Mouse (Mus musculus) urinary bladder, adult 2 months (tissue): ENCODE results near the gene Maff. TPM values are rescaled to one million over a fixed set of nuclear protein-coding genes. Genes with fewer than 3 reads are reported as not detected.

ENCODE experiments used
- DNase-seq: peaks from one replicate; pipeline ENCODE4 v3.0.0; 2022; ENCODE audit warnings: low spot score
- polyA plus RNA-seq: library from polyadenylated mRNA; depleted of rRNA; stranded (reverse); fragments of >200 nt; gene quantifications from 2 replicates; pipeline ENCODE4 v1.2.3, GENCODE M21; 2012

The Maff gene
- polyA plus RNA-seq, 1 experiment = 13.0 TPM

GRCm38 (mm10) chr15:79329346-79329978 is 17.0 kb upstream of the Maff start:
- no peak for DNase-seq

DNA sequence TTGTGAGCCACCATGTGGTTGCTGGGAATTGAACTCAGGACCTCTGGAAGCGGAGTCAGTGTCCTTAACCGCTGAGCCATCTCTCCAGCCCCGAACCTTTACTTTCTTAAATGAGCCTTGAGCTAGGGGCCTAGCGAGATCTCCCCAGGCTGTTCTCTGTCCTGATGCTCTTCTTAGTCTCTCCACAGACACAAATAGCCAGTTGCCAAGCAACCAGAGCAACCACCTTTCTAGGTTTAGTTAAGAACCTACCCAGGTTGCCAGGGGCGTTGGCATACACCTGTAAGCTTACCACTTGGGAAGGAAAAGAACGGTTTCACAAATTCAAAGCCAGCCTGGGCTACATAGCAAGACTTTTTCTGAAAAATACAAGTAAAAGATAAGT is 16.4 kb upstream of the Maff start:
- no peak for DNase-seq

- no peak for DNase-seq
Observed at GRCm38 (mm10) chr15:79330521-79330920, 15.9 kb upstream of the Maff start.

- DNase-seq = no peak
Observed at GRCm38 (mm10) chr15:79333409-79333808, 13.0 kb upstream of the Maff start.

GRCm38 (mm10) chr15:79335061-79335655 is 11.3 kb upstream of the Maff start:
- DNase-seq = no peak

GRCm38 (mm10) chr15:79338978-79339377 is 7.4 kb upstream of the Maff start:
- no peak for DNase-seq

DNA sequence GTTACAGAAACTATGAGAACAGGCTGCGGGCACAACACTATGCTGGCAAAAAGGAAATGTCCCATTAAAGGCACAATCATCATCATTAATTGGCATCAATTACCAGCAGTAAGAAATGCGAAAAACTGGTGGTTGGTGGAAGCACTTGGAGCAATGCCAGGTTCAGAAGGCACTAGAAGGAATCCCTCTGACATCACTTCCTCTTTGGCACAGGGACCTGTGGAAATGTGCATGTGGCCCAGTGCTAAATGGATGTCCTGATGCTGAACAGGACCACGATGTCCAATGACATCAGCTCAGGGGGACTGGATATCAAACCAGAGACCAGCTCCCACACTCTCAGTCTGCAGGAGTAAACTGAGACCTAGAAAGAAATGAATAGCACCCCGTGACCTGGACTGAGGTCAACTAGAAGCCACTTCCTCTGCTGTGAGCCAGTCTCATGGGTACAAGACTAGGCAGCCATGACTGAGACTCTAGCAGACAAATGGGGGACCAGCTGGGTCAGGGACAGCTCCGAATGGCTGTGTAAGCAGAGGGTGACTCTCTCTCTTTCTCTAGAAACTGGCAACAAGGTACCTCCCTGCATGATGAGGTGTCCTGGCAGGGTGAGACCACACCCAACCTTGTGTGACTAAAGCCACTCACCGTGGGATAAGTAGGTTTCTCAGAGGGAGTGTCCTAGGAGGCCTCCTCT is 3.6 kb upstream of the Maff start:
- no peak for DNase-seq

DNA sequence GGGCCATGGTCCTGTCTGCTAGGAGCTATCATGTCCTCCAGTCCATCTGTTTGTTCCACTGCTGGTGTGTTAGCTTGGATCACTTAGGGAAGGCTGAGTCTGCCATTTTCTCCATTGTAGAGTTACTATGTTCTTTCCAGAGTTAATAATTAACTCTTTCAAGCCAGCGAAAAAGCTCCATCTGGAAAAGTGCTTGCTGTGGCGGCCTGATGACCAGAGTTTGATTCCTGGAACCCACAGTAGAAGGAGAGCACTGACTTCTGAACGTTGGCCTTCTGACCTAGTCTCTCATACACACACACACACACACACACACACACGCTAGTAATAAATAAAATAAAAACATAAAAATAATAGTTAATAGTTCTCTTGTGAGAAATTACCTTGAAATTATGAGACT is 1.8 kb upstream of the Maff start:
- DNase-seq = no peak

GRCm38 (mm10) chr15:79347165-79347844 is 884 bp downstream of the Maff start:
- DNase-seq = peak; percentile 77

GRCm38 (mm10) chr15:79347845-79348506 is 1.6 kb downstream of the Maff start:
- DNase-seq = peak; percentile 48

DNA sequence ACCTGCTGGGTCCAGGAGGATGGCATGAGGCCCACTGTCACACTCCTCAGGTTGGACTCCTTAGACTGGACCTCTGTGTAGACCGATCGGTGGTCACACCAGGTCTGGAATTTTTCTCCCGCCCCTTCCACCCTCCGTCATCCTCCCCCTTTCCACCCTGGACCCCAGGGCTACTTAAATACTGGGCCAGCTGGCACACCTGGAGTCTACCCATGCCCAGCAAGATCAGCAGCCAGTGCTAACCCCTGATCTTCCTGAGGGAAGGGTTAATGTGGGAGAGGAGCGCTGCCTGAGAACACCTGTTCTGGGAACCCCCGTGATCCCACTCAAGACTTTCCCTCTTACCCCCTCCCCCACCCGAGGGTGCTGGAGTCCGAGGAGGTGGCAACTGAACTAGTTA is 2.2 kb downstream of the Maff start:
- DNase-seq = no peak

DNA sequence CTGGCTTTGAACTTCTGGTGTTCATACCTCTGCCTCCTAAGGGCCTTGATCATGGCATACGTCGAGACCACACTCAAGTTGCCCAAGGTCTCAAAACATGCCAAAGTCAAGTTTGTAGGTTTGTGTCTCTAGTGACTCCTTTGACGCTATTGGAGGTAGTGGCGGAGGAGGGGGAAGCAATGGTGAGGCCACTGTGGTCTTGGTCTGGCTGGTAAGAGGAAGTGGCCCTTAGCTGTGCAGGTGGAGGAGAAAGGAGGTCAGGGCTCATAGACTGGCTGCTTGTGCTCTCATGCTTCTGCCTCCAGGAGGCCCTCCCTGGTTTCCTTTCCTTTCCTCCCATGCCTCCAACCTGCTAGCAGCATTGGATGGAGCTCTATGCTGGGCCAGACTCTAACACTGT is 4.4 kb downstream of the Maff start:
- DNase-seq = no peak

DNA sequence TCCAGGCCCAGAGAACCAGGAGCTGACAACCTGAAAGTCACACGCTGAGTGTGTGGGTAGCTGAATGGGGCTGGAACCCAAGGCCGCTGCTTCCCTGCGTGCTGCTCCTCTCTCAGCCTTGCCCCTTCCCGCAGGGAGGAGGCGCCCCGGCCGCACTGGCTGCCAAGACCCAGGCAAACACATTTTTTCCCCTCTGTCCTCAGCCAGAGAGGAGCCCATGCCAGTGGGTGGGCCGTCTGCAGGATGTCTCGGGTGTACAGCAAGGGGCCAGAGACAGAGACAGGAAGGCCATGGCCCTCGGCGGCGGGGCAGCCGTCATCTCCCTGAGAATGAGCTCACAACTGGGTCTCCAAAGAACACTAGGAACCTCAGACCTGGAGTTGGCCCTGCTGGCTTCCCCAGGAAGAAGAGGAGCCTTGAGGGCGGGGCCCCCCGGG is 4.9 kb downstream of the Maff start:
- no peak for DNase-seq

- DNase-seq = no peak
Observed at GRCm38 (mm10) chr15:79352479-79352878, 6.1 kb downstream of the Maff start.

- no peak for DNase-seq
Observed at GRCm38 (mm10) chr15:79353690-79354305, 7.4 kb downstream of the Maff start.

- DNase-seq = no peak
Observed at GRCm38 (mm10) chr15:79354619-79355018, 8.2 kb downstream of the Maff start.

DNA sequence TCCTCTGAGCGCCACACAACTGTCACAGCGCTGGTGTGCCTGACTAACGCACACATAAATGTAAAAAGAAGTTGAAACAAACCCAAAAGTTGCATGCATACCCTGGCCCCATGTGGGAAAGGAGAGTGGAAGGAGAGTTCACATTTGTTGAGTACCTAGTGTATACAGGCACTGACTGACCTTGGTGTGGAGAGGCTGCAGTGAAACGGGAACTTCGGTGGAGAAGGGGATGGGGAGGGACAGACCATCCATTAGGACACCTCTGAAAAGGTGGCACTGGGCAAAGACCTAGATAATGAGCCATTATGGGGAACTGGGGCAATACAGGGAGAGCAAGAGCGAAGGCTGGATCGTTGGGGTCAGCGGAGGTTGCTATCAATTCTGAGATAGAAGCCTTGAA is 10.1 kb downstream of the Maff start:
- no peak for DNase-seq

GRCm38 (mm10) chr15:79357036-79357911 is 10.9 kb downstream of the Maff start:
- DNase-seq = peak; percentile 49

- no peak for DNase-seq
Observed at GRCm38 (mm10) chr15:79357974-79358690, 11.7 kb downstream of the Maff start.

DNA sequence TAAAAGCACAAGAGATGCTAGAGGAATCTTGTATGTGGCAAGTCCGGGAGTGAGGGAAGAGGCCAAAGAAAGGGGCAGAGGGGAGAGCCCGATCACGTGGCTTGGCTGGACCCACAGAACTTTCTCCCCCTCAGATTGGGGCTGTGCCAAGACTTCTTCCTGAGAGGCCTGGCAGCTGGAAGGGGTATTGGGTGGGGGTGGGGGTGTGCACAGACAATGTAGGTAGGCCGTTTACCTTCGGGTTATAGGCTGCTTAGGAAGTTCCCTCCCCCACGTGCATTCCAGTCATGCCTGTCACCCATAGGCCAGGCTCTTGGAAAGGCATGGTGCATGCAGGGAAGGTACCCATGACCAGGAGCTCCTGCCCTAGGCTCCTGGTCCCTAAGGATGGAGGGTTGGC is 13.5 kb downstream of the Maff start:
- no peak for DNase-seq
